ENCODE assay signal across 26 mouse cellular contexts in the genomic region with DNA sequence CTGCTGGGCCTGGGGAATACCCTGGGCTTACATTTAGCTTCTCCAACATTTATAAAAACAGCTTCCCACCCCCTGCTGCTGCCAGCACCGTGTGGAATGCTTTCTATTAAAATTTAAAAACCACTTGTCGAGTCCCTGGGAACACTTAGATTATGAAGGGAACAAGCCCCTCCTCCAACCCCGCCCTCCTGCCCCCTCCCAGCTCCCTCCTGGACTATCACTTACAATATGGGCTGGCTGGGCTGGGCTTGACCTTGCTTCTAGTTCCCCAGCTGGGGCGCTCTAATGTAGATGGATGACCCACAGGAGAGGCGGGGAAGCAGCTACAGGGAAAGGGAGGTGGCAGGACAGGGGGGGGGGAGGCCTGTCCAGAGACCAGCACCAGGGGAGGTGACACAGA.
DNase-seq lines count a peak whose midpoint lies in the region; ATAC-seq lines count a peak whose summit lies in the region.
"Had no signal": no experiment of that assay in that cellular context is flagged by ENCODE, and none has a peak within 500 bp of the region (broad histone marks: within the 10 kb centered on the region; RNA-seq: fewer than 3 reads in every experiment).

No protein-coding gene starts in this region.

- H3K4me2 ChIP-seq in hindbrain, embryonic 12.5 days (replicated peaks): no peak overlapping the region
- H3K4me2 ChIP-seq in neural tube, embryonic 11.5 days (ENCODE audit: low read depth): no peak overlapping the region
- H3K4me2 ChIP-seq: embryonic facial prominence, embryonic 12.5 days; embryonic facial prominence, embryonic 15.5 days; heart, embryonic 13.5 days had no signal

- no peak overlapping the region for H3K9ac ChIP-seq in hindbrain, embryonic 12.5 days
- H3K9ac ChIP-seq in neural tube, embryonic 11.5 days (ENCODE audit: low read length): no peak overlapping the region
- H3K9ac ChIP-seq: embryonic facial prominence, embryonic 12.5 days; embryonic facial prominence, embryonic 15.5 days; forebrain, postnatal 0 days; heart, embryonic 13.5 days had no signal

- WGBS in hindbrain, embryonic 10.5 days: 7% methylated on average over 5 of the region's 5 CpGs
- WGBS in hindbrain, embryonic 12.5 days: 10% methylated on average over 5 of the region's 5 CpGs
- WGBS in neural tube, embryonic 11.5 days: 10% methylated on average over 5 of the region's 5 CpGs

- DNase-seq in hindbrain, embryonic 10.5 days (ENCODE audit: low spot score): no peak
- DNase-seq in neural tube, embryonic 11.5 days (ENCODE audit: low spot score): peak; percentile 58
- DNase-seq in neural tube, embryonic 10.5 days (ENCODE audit: extremely low spot score, low spot score): no peak
- DNase-seq in ES-CJ7 (ENCODE audit: low read depth, low spot score) (peak; percentile 64), R1 (ENCODE audit: low read depth, low spot score) (peak; percentile 83)
- DNase-seq in thymus, adult 18-20 months: no peak
- no peak for DNase-seq in heart, postnatal 36 days
- DNase-seq: adrenal gland, adult 2 months; adrenal gland, postnatal 25 days; cerebellum, adult 11-12 months; cerebellum, adult 8-10 months; cerebellum, postnatal 10 days; cerebellum, postnatal 36 days; forebrain, postnatal 0 days; gastrocnemius, postnatal 10 days; gastrocnemius, postnatal 36 days; heart, adult 2 months; heart, postnatal 14 days; kidney, adult 2 months had no signal

- H3K27ac ChIP-seq in hindbrain, embryonic 10.5 days: no peak overlapping the region
- H3K27ac ChIP-seq in hindbrain, embryonic 12.5 days: no peak overlapping the region
- H3K27ac ChIP-seq in neural tube, embryonic 11.5 days (ENCODE audit: low read depth, low read length): no peak overlapping the region
- H3K27ac ChIP-seq: embryonic facial prominence, embryonic 12.5 days; embryonic facial prominence, embryonic 15.5 days; heart, adult 2 months; heart, embryonic 10.5 days; heart, embryonic 13.5 days had no signal

- 0 out of 2 replicates have a peak overlapping the region, but pooled peaks have one; percentile 7 for H3K4me3 ChIP-seq in hindbrain, embryonic 10.5 days
- H3K4me3 ChIP-seq in hindbrain, embryonic 12.5 days: no peak overlapping the region
- no peak overlapping the region for H3K4me3 ChIP-seq in neural tube, embryonic 11.5 days (ENCODE audit: low read depth, low read length)
- H3K4me3 ChIP-seq: embryonic facial prominence, embryonic 12.5 days; embryonic facial prominence, embryonic 15.5 days; heart, adult 2 months; heart, embryonic 10.5 days; heart, embryonic 13.5 days had no signal

- peaks cover 32% of the 10 kb centered on the region for H3K27me3 ChIP-seq in hindbrain, embryonic 10.5 days (ENCODE audit: insufficient read depth, poor library complexity, severe bottlenecking)
- H3K27me3 ChIP-seq in hindbrain, embryonic 12.5 days: peaks cover 16% of the 10 kb centered on the region
- peaks cover 24% of the 10 kb centered on the region for H3K27me3 ChIP-seq in neural tube, embryonic 11.5 days (ENCODE audit: control insufficient read depth, insufficient read depth, low read length)

- no peaks in the 10 kb centered on the region for H3K9me3 ChIP-seq in hindbrain, embryonic 10.5 days
- no peaks in the 10 kb centered on the region for H3K9me3 ChIP-seq in hindbrain, embryonic 12.5 days (replicated peaks)
- no peaks in the 10 kb centered on the region for H3K9me3 ChIP-seq in neural tube, embryonic 11.5 days (ENCODE audit: control insufficient read depth, low read length)
- H3K9me3 ChIP-seq: embryonic facial prominence, embryonic 12.5 days; embryonic facial prominence, embryonic 15.5 days; heart, embryonic 10.5 days; heart, embryonic 13.5 days had no signal

- H3K4me1 ChIP-seq in hindbrain, embryonic 10.5 days (replicated peaks): peaks cover 71% of the 10 kb centered on the region
- H3K4me1 ChIP-seq in hindbrain, embryonic 12.5 days: peaks cover 69% of the 10 kb centered on the region
- peaks cover 12% of the 10 kb centered on the region; the same call in 1 of the 2 replicates for H3K4me1 ChIP-seq in neural tube, embryonic 11.5 days (ENCODE audit: control insufficient read depth, insufficient read depth, low read length)
- H3K4me1 ChIP-seq: heart, embryonic 10.5 days; heart, embryonic 13.5 days had no signal

- no peak for ATAC-seq in hindbrain, embryonic 12.5 days (ENCODE audit: low FRiP score)
- no peak for ATAC-seq in neural tube, embryonic 11.5 days (ENCODE audit: insufficient read depth, low FRiP score, low TSS enrichment)
- ATAC-seq: forebrain, embryonic 14.5 days; forebrain, postnatal 0 days; intestine, postnatal 0 days had no signal

- no peaks in the 10 kb centered on the region for H3K36me3 ChIP-seq in hindbrain, embryonic 10.5 days
- H3K36me3 ChIP-seq in hindbrain, embryonic 12.5 days: no peaks in the 10 kb centered on the region
- no peaks in the 10 kb centered on the region for H3K36me3 ChIP-seq in neural tube, embryonic 11.5 days (ENCODE audit: control insufficient read depth, insufficient read depth, low read length)
- H3K36me3 ChIP-seq: embryonic facial prominence, embryonic 12.5 days; embryonic facial prominence, embryonic 15.5 days; heart, embryonic 10.5 days; heart, embryonic 13.5 days had no signal

- intact Hi-C loops in heart, postnatal 36 days (cut with DNase I): no loop called here

Comparison
In these comparisons a context has a peak if more than half of its experiments do, and no peak if none do; other contexts are left out.
1. DNase-seq: peak in neural tube, embryonic 11.5 days (single experiment), ES-CJ7 (single experiment) and R1 (single experiment); none in hindbrain, embryonic 10.5 days (single experiment), neural tube, embryonic 10.5 days (single experiment), thymus, adult 18-20 months (0 of 2) and heart, postnatal 36 days (0 of 2).